In the genomic region with DNA sequence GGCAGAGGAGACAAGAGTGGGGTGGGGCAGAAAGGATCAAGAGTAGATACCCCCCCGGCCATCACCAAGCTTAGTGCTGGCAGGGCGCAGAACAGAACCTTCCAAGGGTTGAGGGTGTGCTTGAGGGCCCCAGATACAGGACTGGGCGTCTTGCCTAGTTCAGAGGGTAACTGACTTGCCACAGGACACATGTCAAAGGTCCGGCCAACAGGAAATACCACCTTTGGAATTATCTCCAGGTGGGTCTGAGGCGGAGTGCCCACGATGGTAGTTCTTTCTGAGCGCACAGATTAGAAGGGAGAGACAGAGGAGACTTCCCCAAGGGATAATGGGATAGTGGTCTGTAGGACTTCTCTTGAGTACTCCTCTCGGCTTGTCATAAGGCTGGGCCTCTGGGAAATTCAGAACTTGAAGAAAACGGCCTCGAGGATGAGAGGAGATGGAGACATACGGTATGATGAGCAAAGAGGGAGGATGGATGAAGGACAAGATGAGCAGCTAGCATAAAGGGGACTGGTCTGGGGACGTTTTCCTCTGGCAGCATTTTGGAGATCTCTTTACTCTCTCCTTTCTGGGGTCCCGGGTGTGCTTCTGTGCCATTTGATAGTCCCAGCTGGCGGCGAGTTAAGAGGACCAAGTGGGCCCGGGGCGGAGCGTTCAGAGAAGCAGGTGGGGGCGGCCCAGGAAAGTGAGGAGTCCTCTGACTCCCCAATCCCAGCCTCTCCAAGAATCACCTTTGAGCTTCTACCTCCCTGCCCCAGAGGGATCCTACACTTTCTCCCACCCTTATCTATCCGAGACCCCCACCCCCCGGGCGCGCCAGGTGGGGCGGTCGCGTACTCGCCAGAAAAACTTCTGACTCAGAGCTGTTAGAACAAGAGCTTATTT, we compare ENCODE assay signal across 7 mouse cellular contexts.
A peak's percentile ranks its signal among the peaks of the same experiment; 100 is the strongest.
DNase-seq lines count a peak whose midpoint lies in the region; ATAC-seq and TF ChIP-seq lines count a peak whose summit lies in the region.

No protein-coding gene starts in this region.

- TF ChIP-seq POLR2A in limb, embryonic 14.5 days (IDR thresholded peaks at IDR 0.05; ENCODE audit: borderline replicate concordance, extremely low read depth, insufficient read depth, insufficient read length) = no peak

- no peaks in the 10 kb centered on the region for H3K36me3 ChIP-seq in lung, postnatal 0 days (ENCODE audit: insufficient read depth, low read length)
- H3K36me3 ChIP-seq in forebrain, embryonic 12.5 days (replicated peaks) = no peaks in the 10 kb centered on the region; the same call in 1 of the 2 replicates
- H3K36me3 ChIP-seq in limb, embryonic 14.5 days (ENCODE audit: control insufficient read depth, insufficient read depth, low read length) = no peaks in the 10 kb centered on the region
- H3K36me3 ChIP-seq in stomach, embryonic 16.5 days (ENCODE audit: control insufficient read depth, insufficient read depth, low read length) = no peaks in the 10 kb centered on the region

- H3K9ac ChIP-seq in lung, postnatal 0 days (replicated peaks; ENCODE audit: low read depth) = no peak overlapping the region
- peak overlapping the region; percentile 88 for H3K9ac ChIP-seq in forebrain, embryonic 12.5 days
- H3K9ac ChIP-seq in limb, embryonic 14.5 days (ENCODE audit: low read depth, low read length, severe bottlenecking) = peak overlapping the region; percentile 58
- H3K9ac ChIP-seq in stomach, embryonic 16.5 days (ENCODE audit: low read length) = no peak overlapping the region

- peak overlapping the region; percentile 75 for H3K4me2 ChIP-seq in lung, postnatal 0 days (replicated peaks; ENCODE audit: low read depth, low read length)
- H3K4me2 ChIP-seq in forebrain, embryonic 12.5 days = peak overlapping the region; percentile 68
- H3K4me2 ChIP-seq in limb, embryonic 14.5 days (replicated peaks; ENCODE audit: low read depth, low read length, severe bottlenecking) = peak overlapping the region; percentile 88
- H3K4me2 ChIP-seq in stomach, embryonic 16.5 days (ENCODE audit: low read depth, low read length) = peak overlapping the region; percentile 76

- ATAC-seq in lung, postnatal 0 days = no peak
- peak; percentile 6; the same call in 1 of the 2 replicates for ATAC-seq in forebrain, embryonic 12.5 days (ENCODE audit: low FRiP score)
- no peak for ATAC-seq in limb, embryonic 14.5 days (ENCODE audit: low FRiP score, low read depth)
- ATAC-seq in stomach, embryonic 16.5 days (ENCODE audit: insufficient read depth, low FRiP score) = no peak

- H3K4me3 ChIP-seq in lung, postnatal 0 days (ENCODE audit: low read depth, low read length) = peak overlapping the region; percentile 47
- H3K4me3 ChIP-seq in forebrain, embryonic 12.5 days (replicated peaks) = peak overlapping the region; percentile 72
- H3K4me3 ChIP-seq in limb, embryonic 14.5 days (replicated peaks; ENCODE audit: low read length) = peak overlapping the region; percentile 61
- peak overlapping the region; percentile 54 for H3K4me3 ChIP-seq in stomach, embryonic 16.5 days (replicated peaks; ENCODE audit: low read length)

- peaks cover 72% of the 10 kb centered on the region for H3K27me3 ChIP-seq in lung, postnatal 0 days (replicated peaks; ENCODE audit: insufficient read depth, low read length)
- peaks cover 81% of the 10 kb centered on the region for H3K27me3 ChIP-seq in forebrain, embryonic 12.5 days
- peaks cover 91% of the 10 kb centered on the region for H3K27me3 ChIP-seq in limb, embryonic 14.5 days (ENCODE audit: control insufficient read depth, insufficient read depth, low read length)
- H3K27me3 ChIP-seq in stomach, embryonic 16.5 days (ENCODE audit: control insufficient read depth, insufficient read depth, low read length) = peaks cover 86% of the 10 kb centered on the region

- no peak overlapping the region for H3K27ac ChIP-seq in lung, postnatal 0 days (ENCODE audit: low read length)
- peak overlapping the region; percentile 98 for H3K27ac ChIP-seq in forebrain, embryonic 12.5 days
- H3K27ac ChIP-seq in limb, embryonic 14.5 days (replicated peaks; ENCODE audit: low read depth, low read length) = no peak overlapping the region
- no peak overlapping the region for H3K27ac ChIP-seq in stomach, embryonic 16.5 days (ENCODE audit: low read length)

- 0 out of 2 replicates have a peak, but pooled peaks cover under 1% of the 10 kb centered on the region for H3K4me1 ChIP-seq in lung, postnatal 0 days (ENCODE audit: insufficient read depth, low read depth, low read length)
- peaks cover 53% of the 10 kb centered on the region for H3K4me1 ChIP-seq in forebrain, embryonic 12.5 days
- peaks cover 15% of the 10 kb centered on the region for H3K4me1 ChIP-seq in limb, embryonic 14.5 days (ENCODE audit: control insufficient read depth, insufficient read depth, low read length)
- H3K4me1 ChIP-seq in stomach, embryonic 16.5 days (ENCODE audit: control insufficient read depth, insufficient read depth, low read length) = peaks cover 13% of the 10 kb centered on the region; the same call in 1 of the 2 replicates

- WGBS in lung, postnatal 0 days = 2% methylated on average over 27 of the region's 27 CpGs
- WGBS in forebrain, embryonic 12.5 days = 1% methylated on average over 27 of the region's 27 CpGs
- 1% methylated on average over 25 of the region's 27 CpGs for WGBS in limb, embryonic 14.5 days
- WGBS in stomach, embryonic 16.5 days = 2% methylated on average over 27 of the region's 27 CpGs

- DNase-seq in lung, postnatal 0 days (ENCODE audit: low spot score) = no peak
- no peak for DNase-seq in lung, postnatal 36 days
- no peak for DNase-seq in limb, embryonic 14.5 days (ENCODE audit: low spot score)
- DNase-seq in ovary, postnatal 10 days (ENCODE audit: low spot score) = no peak
- no peak for DNase-seq in right cerebral cortex, postnatal 14 days

- no peak for TF ChIP-seq CTCF in lung, postnatal 0 days (IDR thresholded peaks at IDR 0.05)

- H3K9me3 ChIP-seq in lung, postnatal 0 days (ENCODE audit: low read length) = no peaks in the 10 kb centered on the region
- no peaks in the 10 kb centered on the region for H3K9me3 ChIP-seq in forebrain, embryonic 12.5 days
- H3K9me3 ChIP-seq in limb, embryonic 14.5 days (ENCODE audit: control insufficient read depth, low read length) = no peaks in the 10 kb centered on the region
- no peaks in the 10 kb centered on the region for H3K9me3 ChIP-seq in stomach, embryonic 16.5 days (replicated peaks; ENCODE audit: control insufficient read depth, low read length)

- TF ChIP-seq EP300 in lung, postnatal 0 days (IDR thresholded peaks at IDR 0.05) = no peak

Comparison
In these comparisons a context has a peak if more than half of its experiments do, and no peak if none do; other contexts are left out.
1. H3K9ac ChIP-seq: peak in forebrain, embryonic 12.5 days (single experiment) and limb, embryonic 14.5 days (single experiment); none in lung, postnatal 0 days (single experiment) and stomach, embryonic 16.5 days (single experiment).
2. Peak in every context shown above with its lines, with median percentiles within 50 percentile points of each other: H3K4me2 ChIP-seq and H3K4me3 ChIP-seq.